Mouse (Mus musculus) limb, embryonic 14.5 days (tissue): Measurements from ENCODE around the gene Nhlrc2. TPM values are rescaled to one million over a fixed set of nuclear protein-coding genes. Genes with fewer than 3 reads are reported as not detected.

Source experiments
- ATAC-seq: fragments of 200-750 bp; cut with Nextera tagmentation; 2 replicates; pipeline ENCODE4 v1.8.0; 2017; ENCODE audit warnings: low read depth, moderate number of reproducible peaks, moderate TSS enrichment; ENCODE audit not compliant: low FRiP score
- DNase-seq: peaks from one replicate; pipeline ENCODE4 v3.0.0-alpha.2; 2015; ENCODE audit warnings: low spot score
- H3K27ac ChIP-seq: fragments of 300-500 bp; sonication (generic); replicated peaks from 2 replicates; pipeline ENCODE4 v1.5.1; 2014; ENCODE audit warnings: low read depth, mild to moderate bottlenecking, low read length, moderate library complexity, mixed read lengths
- H3K27me3 ChIP-seq: fragments of 300-500 bp; sonication (generic); 2 replicates; pipeline ENCODE4 v1.6.1; 2014; ENCODE audit warnings: low read length, mixed read lengths; ENCODE audit not compliant: control insufficient read depth, insufficient read depth
- H3K36me3 ChIP-seq: fragments of 300-500 bp; sonication (generic); 2 replicates; pipeline ENCODE4 v1.6.1; 2014; ENCODE audit warnings: mild to moderate bottlenecking, low read length, moderate library complexity, mixed read lengths; ENCODE audit not compliant: control insufficient read depth, insufficient read depth
- H3K4me1 ChIP-seq: fragments of 300-500 bp; sonication (generic); 2 replicates; pipeline ENCODE4 v1.6.1; 2014; ENCODE audit warnings: antibody characterized with exemption, low read length, mixed read lengths; ENCODE audit not compliant: control insufficient read depth, insufficient read depth
- H3K4me2 ChIP-seq: fragments of 300-500 bp; sonication (generic); replicated peaks from 2 replicates; pipeline ENCODE4 v1.6.1; 2014; ENCODE audit warnings: low read depth, mild to moderate bottlenecking, low read length, moderate library complexity; ENCODE audit not compliant: severe bottlenecking
- H3K4me3 ChIP-seq: fragments of 300-500 bp; sonication (generic); replicated peaks from 2 replicates; pipeline ENCODE4 v1.5.1; 2014; ENCODE audit warnings: low read length
- H3K9ac ChIP-seq: fragments of 300-500 bp; sonication (generic); 2 replicates; pipeline ENCODE4 v1.6.1; 2014; ENCODE audit warnings: mild to moderate bottlenecking, low read depth, low read length, moderate library complexity; ENCODE audit not compliant: severe bottlenecking
- H3K9me3 ChIP-seq: fragments of 300-500 bp; sonication (generic); 2 replicates; pipeline ENCODE4 v1.6.1; 2016; ENCODE audit warnings: low read length; ENCODE audit not compliant: control insufficient read depth
- POLR2A ChIP-seq: fragments of 200-500 bp; IDR thresholded peaks from 2 replicates; pipeline ENCODE4 v1.8.0; 2012; ENCODE audit warnings: inconsistent platforms, mild to moderate bottlenecking, moderate library complexity, borderline replicate concordance; ENCODE audit not compliant: insufficient read depth, insufficient read length; ENCODE audit errors: extremely low read depth
- WGBS: fragments of 180-500 bp; shearing (Covaris S2); extraction: QIAGEN DNeasy Blood & Tissue Kit; methylation state at CpG from one replicate; pipeline ENCODE4 v1.1.7; 2014; 5-methylcytosine and 5-hydroxymethylcytosine counted together
- polyA plus RNA-seq, 2 experiments: library from polyadenylated mRNA; depleted of rRNA in 1 of 2; stranded (reverse) in 1 of 2; unstranded in 1 of 2; fragments of >200 nt; fragmentation: Nextera tagmentation in 1 of 2; extraction: Ambion mirVana in 1 of 2; gene quantifications; 2 replicates each; pipeline versions ENCODE4 v1.2.1 to v1.2.3; 2012 to 2014

The Nhlrc2 gene
- polyA plus RNA-seq, 2 experiments: 14.0 to 14.8 TPM

DNA sequence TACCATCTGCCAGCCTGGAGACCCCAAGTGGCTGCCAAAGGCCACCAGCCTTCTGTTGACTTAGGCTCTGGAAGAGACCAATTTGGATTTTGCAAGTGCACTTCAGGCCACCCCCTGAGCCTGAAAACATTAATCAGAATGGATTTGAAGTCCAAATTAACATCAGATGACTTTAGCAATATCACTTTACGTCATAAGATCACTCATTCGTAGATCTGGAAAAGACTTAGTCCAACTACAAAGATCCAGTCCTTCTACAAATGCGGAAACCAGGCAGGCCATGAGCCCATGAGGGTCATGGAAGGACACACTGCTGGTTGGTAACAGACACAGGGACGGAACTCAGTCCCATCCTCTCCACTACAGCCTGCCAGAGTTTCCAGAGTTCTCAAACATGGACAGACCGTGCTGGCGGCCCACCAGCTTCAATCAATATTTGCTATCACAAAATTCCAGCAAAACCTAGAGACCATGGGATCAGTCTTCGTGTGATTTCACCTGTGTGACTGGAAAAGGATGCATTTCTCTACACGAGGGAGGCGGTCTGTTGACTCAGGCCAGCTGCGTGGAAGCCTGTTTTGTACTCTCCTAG, 79.9 kb downstream of the Nhlrc2 start:
- Histone ChIP-seq H3K4me1 (no peaks in the 10 kb centered on the region), H3K4me3 (no peak overlapping the region), H3K4me2 (no peak overlapping the region), H3K36me3 (no peaks in the 10 kb centered on the region), H3K27me3 (no peaks in the 10 kb centered on the region), H3K9ac (no peak overlapping the region), H3K27ac (no peak overlapping the region), H3K9me3 (no peaks in the 10 kb centered on the region)
- TF ChIP-seq POLR2A: no peak
- ATAC-seq (no peak), DNase-seq (no peak)
- WGBS: 81% methylated on average over 10 of the region's 10 CpGs

GRCm38 (mm10) chr19:56629647-56630046, 81.6 kb downstream of the Nhlrc2 start:
- no peak overlapping the region for H3K9ac ChIP-seq
- 77% methylated on average over 6 of the region's 6 CpGs for WGBS
- TF ChIP-seq POLR2A: no peak
- no peak overlapping the region for H3K4me3 ChIP-seq
- ATAC-seq: no peak
- no peaks in the 10 kb centered on the region for H3K4me1 ChIP-seq
- DNase-seq: no peak
- H3K4me2 ChIP-seq: no peak overlapping the region
- H3K27ac ChIP-seq: no peak overlapping the region
- H3K9me3 ChIP-seq: no peaks in the 10 kb centered on the region
- no peaks in the 10 kb centered on the region for H3K27me3 ChIP-seq
- no peaks in the 10 kb centered on the region for H3K36me3 ChIP-seq

GRCm38 (mm10) chr19:56631017-56631416, 83.0 kb downstream of the Nhlrc2 start:
- Histone ChIP-seq H3K27me3 (no peaks in the 10 kb centered on the region), H3K4me1 (no peaks in the 10 kb centered on the region), H3K9me3 (no peaks in the 10 kb centered on the region), H3K9ac (no peak overlapping the region), H3K4me3 (no peak overlapping the region), H3K4me2 (no peak overlapping the region), H3K36me3 (no peaks in the 10 kb centered on the region), H3K27ac (no peak overlapping the region)
- no peak for DNase-seq
- no peak for ATAC-seq
- 85% methylated on average over 4 of the region's 4 CpGs for WGBS
- no peak for TF ChIP-seq POLR2A

- no peak for ATAC-seq
These were observed 83.4 kb downstream of the Nhlrc2 start for GRCm38 (mm10) chr19:56631451-56631901.

GRCm38 (mm10) chr19:56637035-56637683, 89.1 kb downstream of the Nhlrc2 start:
- H3K4me1 ChIP-seq: no peaks in the 10 kb centered on the region
- H3K9me3 ChIP-seq: no peaks in the 10 kb centered on the region
- DNase-seq (no peak), ATAC-seq (no peak)
- no peak overlapping the region for H3K9ac ChIP-seq
- no peaks in the 10 kb centered on the region for H3K36me3 ChIP-seq
- H3K27me3 ChIP-seq: no peaks in the 10 kb centered on the region
- H3K4me3 ChIP-seq: no peak overlapping the region
- no peak overlapping the region for H3K4me2 ChIP-seq
- no peak overlapping the region for H3K27ac ChIP-seq
- WGBS: 70% methylated on average over 12 of the region's 12 CpGs
- TF ChIP-seq POLR2A: no peak

More at GRCm38 (mm10) chr19:56631451-56631901, 83.4 kb downstream of the Nhlrc2 start:
- H3K4me1 ChIP-seq: no peaks in the 10 kb centered on the region
- no peaks in the 10 kb centered on the region for H3K36me3 ChIP-seq
- no peaks in the 10 kb centered on the region for H3K9me3 ChIP-seq
- TF ChIP-seq POLR2A: no peak
- H3K4me2 ChIP-seq: no peak overlapping the region
- no peak overlapping the region for H3K9ac ChIP-seq
- DNase-seq: no peak
- no peaks in the 10 kb centered on the region for H3K27me3 ChIP-seq
- no peak overlapping the region for H3K4me3 ChIP-seq
- H3K27ac ChIP-seq: no peak overlapping the region
- WGBS: 63% methylated on average over 11 of the region's 11 CpGs

DNA sequence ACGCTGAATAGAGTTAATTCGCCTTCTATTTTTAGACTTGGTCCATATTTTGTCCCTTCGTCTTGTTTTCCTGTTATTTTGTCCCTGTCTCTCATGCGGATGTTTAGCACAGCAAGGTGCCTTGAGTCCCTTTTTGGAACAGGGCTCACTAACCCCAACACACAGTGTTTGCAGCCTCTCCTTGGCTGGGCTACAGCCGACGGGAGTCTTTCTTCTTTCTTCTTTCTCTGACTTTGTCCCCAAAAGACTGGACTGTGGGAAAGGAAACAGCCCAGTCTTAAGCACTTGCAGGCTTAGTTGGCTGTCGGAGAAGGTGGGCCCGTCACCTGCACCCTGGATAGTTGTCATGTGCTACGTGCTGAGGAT, 89.6 kb downstream of the Nhlrc2 start:
- Histone ChIP-seq H3K4me2 (no peak overlapping the region), H3K4me3 (no peak overlapping the region), H3K27ac (no peak overlapping the region), H3K9me3 (no peaks in the 10 kb centered on the region), H3K9ac (no peak overlapping the region), H3K4me1 (no peaks in the 10 kb centered on the region), H3K27me3 (no peaks in the 10 kb centered on the region), H3K36me3 (no peaks in the 10 kb centered on the region)
- no peak for TF ChIP-seq POLR2A
- ATAC-seq: no peak
- 91% methylated on average over 9 of the region's 9 CpGs for WGBS
- DNase-seq: no peak
